Mouse (Mus musculus) layer of hippocampus, adult 11-12 months (tissue): ENCODE results near the gene Atxn7l2.
"Not testable (repeated sequence)": the region's sequence is repeated elsewhere in the genome, so short reads cannot be mapped to it uniquely, and the experiment has no call there.

ENCODE experiments used
- DNase-seq: peaks from one replicate; pipeline ENCODE4 v3.0.0; 2022; ENCODE audit warnings: low spot score

Atxn7l2 gene

DNA sequence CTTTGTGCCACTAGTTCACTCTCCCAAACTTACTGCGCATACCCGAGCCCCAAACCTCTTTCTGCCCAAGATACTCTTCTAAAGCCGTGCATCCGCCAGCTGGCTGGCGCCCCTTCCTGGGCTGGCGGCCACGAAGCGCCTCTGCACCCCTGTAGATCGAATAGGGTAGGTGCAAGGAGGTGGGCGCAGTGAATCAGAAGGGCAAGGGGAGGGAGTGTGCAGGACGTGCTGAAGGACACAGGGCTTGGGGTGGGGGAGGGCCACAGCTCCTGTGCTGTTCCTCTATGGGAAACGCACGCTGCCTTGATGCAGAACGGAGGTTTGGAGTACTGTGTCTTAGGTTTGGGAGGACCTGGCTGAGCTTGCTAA, at the start of gene Atxn7l2:
Gene Atxn7l2 (minus strand): TSS at position 164 of the 369 bp plus-strand sequence.
- no peak for DNase-seq

DNA sequence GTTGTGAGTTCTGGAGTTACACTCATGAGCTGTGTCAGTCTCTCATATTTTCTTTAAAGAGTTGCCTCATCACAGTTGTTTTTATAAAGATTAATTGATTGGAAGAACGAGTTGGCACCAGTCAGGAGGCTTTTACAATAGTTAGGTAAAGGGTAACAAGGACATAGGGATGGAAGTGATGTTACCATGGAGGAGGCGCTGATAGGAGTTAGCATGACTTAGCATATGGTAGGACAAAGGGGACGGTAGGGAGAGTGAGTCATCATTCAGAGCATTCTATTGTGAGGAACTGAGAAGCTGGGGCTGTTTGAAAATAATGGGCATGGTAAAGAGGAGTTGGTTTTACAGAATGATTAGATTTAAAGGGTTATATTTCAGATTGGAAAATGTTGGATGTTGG, 48.6 kb upstream of the Atxn7l2 start:
- DNase-seq = no peak

GRCm38 (mm10) chr3:108257831-108258500, 47.2 kb upstream of the Atxn7l2 start:
- no peak for DNase-seq

DNA sequence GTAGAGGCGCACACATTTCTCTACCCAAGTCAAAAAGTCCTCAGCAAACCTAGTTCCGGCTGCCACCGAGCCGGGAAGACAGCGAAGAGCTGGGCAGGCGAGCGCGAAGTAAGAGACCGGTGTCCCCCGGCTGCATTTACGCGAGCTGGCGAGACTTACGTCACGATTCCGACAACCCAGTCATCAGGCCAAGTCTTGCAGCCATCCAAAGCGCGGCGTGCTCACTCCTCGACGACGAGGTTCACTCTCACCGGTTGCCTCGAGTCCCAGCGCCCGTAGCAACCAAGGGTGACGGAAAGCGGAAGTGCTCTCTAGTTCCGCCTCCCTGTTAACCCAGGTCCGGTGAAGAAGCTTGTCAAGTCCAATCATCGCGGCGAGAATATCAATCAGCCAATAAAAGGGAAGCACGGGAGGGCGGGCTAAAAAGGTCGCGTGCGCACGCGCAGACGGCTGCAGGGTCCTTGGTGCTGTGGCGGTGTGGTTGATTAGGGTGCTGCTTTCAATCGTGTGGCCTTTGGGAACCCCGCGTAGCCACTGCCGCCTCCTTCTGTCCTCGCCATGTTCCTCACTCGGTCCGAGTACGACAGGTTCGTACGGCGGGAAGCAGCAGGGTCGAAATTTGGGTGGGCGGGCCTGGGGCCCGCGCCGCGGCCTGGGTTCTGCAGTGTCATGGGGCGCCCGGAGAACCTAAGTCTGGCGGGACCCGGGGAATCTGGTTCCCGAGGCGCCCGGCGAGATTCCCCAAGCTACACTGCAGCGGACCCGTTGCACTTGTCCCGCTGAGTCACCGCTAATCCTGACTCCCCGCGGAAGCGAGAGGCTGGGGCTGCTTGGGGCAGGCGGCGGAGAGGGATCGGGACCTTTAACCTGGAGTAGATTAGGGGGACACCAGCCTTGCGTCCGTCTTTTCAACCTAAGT, 46.2 kb upstream of the Atxn7l2 start, which contains the start of gene Psma5:
Gene Psma5 (plus strand): TSS at position 208 of the 919 bp plus-strand sequence.
- peak; percentile 96 for DNase-seq

GRCm38 (mm10) chr3:108246857-108247256, 36.1 kb upstream of the Atxn7l2 start:
- no peak for DNase-seq

GRCm38 (mm10) chr3:108241243-108241839, 30.6 kb upstream of the Atxn7l2 start:
- DNase-seq = no peak

DNA sequence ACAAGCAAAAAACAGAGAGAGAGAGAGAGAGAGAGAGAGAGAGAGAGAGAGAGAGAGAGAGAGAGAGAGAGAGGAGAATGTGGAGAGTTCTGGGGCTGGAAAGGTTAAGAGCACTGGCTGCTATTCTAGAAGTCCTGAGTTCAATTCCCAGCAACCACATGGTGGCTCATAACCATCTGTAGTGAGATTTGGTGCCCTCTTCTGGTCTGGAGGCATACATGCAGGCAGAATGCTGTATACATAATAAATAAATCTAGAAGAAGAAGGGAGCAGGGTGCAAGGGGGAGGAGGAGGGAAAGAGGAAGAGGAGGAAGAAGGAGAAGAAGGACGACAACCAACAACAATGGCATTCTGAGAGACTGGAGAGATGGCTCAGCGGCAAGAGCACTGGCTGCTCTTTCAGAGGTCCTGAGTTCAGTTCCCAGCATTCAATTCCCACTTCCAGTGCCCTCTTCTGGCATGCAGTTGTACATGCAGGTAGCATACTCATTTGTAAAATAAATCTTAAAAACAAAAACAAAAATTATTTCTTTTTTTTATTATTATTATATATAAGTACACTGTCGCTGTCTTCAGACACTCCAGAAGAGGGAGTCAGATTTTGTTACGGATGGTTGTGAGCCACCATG, 26.9 kb upstream of the Atxn7l2 start:
- DNase-seq = not testable (repeated sequence)

DNA sequence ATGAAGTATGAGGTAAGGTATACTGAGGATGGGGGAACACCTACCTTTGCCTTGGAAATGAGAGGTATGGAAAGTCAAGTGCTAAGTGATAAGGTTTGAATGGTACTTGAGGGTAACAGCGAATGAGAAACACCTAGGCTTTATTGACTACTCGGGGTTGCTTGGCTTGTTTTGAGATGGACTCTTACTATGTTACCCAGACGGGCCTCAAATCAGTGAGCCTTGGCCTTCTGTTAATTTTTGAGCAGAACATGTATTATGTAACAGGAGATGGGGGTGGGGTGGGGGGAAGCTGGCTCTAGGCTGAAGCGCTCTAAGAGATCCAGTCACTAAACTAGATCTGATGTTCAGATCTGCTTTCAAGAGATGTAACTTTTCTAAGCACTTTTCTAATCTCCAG, 20.9 kb upstream of the Atxn7l2 start:
- DNase-seq = no peak

DNA sequence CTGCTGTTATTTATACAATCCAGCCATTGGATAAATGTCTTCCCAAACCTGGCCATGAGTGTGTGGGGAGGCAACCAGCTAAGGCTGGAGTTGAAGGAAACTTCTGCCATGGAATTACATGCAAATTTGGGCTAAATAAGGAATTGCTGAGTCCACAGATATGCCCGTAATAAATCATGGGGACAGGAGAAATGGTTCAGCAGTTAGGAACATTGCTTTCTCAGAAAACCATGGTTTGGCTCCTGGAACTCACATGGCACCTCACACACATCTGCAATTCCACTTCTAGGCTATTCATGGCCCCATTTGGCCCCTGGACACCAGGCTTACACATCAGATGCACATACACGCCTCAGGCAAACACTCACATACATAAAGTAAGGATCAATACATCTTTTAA, 16.8 kb upstream of the Atxn7l2 start:
- no peak for DNase-seq

GRCm38 (mm10) chr3:108226558-108227350, 16.0 kb upstream of the Atxn7l2 start, which contains the start of gene Sypl2:
Gene Sypl2 (minus strand): TSS chr3:108226648.
- no peak for DNase-seq

DNA sequence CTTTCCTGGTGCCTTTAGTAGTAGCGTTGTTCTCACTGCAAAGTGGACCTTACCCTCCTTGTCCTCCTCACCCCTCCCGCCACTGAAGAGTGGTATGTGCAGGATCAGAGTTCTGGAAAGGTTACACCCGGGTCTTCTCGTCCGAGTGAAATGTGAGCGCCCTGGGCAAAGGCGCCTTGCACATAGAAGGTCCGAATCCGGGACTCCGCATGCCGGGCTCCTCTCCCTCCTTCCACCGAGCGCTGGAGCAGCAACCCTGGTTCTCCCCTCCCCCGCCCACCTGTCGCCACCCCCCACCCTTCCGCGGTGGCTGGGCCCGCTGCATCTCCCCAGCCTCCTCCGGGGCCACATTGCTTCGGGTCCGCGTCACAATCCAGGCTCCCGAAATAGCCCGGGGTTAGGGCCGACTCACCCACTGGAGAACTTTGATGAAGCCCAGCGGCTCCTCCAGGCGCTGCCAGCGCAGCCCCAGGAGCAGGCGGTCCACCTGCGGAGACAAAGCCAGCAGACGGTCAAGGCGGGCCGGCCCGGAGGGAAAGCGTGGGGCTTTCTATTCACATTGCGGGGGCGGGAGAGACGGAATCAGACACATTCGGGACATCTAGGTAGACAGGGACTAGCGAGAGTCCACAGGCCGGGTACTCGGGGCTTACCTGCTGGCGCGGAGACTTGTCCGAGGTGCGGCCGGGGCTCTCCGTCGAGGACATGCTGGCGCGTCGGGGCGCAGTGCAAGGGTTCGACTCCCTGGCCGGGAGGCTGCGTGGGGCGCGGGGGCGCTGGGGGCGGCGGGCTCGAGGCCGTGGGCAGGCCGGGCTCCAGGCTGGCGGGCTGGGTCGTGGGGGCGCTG, 15.2 kb upstream of the Atxn7l2 start:
- no peak for DNase-seq

- DNase-seq = no peak
Observed at GRCm38 (mm10) chr3:108220661-108221060, 9.9 kb upstream of the Atxn7l2 start.

DNA sequence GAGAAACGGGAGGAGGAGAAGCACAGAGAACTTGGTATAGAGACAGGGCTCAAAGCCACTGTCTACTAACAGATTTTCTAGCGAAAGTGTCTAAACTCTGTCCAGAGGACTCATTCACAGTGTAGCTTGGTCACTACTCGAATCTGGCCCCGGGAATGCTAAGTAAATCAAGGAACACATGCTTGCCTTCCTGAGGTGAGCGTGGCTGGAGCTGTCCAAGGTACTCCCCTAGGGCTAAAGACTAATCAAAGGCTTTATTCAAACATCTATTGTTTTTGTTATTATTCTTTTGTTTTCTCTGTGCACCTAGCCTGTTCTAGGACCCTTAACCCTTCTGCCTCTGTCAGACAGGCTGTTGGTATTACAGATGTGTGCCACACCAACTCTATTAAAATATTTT, 4.0 kb upstream of the Atxn7l2 start:
- DNase-seq = no peak

GRCm38 (mm10) chr3:108212406-108212805, 1.7 kb upstream of the Atxn7l2 start:
- no peak for DNase-seq

DNA sequence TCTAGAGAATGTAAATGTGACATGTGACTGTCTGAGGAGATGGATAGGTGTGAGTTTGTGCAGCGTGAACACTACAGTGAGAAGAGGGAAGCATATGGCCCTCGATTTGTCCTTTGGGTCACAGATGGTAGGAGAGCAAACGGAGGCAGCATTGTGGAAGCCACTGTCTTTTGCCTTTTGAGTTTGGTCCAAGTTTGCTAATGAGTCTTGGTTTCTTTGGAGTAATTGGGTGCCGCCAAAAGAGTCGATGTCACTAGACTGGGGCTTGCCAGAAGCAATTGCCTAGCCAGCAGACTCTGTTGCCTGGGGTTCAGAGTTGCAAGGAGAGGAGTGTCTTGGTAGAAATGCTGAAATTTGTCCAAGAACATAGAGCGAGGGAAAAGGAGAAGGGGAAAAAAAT, 1.1 kb upstream of the Atxn7l2 start:
- no peak for DNase-seq

GRCm38 (mm10) chr3:108209946-108210770, 576 bp downstream of the Atxn7l2 start:
- DNase-seq = peak; percentile 94

DNA sequence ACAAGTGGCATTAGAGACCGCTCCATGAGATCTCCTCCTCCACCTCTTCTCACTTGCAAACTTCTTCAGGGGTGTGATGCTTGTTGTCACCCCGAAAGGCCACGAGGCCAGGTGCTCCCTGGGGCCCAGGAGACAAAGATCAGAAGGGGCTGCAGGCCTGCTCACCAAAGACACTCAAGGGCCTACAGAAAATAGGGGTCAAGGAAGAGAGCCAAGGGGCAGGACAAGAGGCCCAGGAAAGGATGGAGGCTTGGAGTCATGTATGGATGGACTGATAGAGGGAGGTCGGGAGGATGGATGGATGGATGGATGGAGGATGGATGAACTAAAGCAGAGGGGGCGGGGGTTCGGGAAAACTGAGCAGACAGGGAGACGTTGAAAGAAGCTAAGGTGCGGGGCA, 1.2 kb downstream of the Atxn7l2 start:
- no peak for DNase-seq

- no peak for DNase-seq
Observed at GRCm38 (mm10) chr3:108209001-108209400, 1.7 kb downstream of the Atxn7l2 start.

- DNase-seq = no peak
Observed at GRCm38 (mm10) chr3:108206731-108207375, 3.9 kb downstream of the Atxn7l2 start.
